Mouse (Mus musculus) olfactory bulb, adult 2 months (tissue): ENCODE data around the gene Dpt.

Experiments used
- CTCF ChIP-seq: fragments of 200-500 bp; IDR thresholded peaks from 2 replicates; pipeline ENCODE4 v1.5.1; 2012; ENCODE audit warnings: low read depth, mild to moderate bottlenecking, low read length, moderate library complexity; ENCODE audit not compliant: insufficient read depth
- POLR2A ChIP-seq: fragments of 200-500 bp; IDR thresholded peaks from 2 replicates; pipeline ENCODE4 v1.6.1; 2012; ENCODE audit warnings: mild to moderate bottlenecking, low read depth, low read length, moderate library complexity; ENCODE audit not compliant: insufficient read depth

DNA sequence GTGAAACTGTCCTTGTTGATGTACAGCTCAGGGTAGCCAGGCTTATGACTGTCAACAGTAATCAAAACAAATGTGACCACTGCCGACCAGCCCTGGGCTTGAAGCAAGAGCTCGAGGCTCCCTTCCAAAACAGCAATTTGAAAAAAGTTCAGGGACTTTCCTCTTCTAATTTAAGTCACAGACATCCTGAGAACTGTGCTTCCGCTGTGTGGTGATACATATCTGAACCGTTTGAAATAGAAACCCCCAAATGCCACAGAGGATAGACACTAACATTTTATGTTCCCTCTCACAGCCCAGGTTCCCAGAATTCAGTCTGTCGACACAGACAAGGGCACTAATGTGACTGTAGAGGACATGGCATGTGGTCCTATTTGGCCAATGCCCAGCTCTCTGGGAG, 18.9 kb downstream of the Dpt start:
- TF ChIP-seq POLR2A = no peak
- no peak for TF ChIP-seq CTCF
